Mouse (Mus musculus): Measurements from ENCODE around the gene Mapk8. TPM values are rescaled to one million over a fixed set of nuclear protein-coding genes. Genes with fewer than 3 reads are reported as not detected.

Gene Mapk8
- total RNA-seq, 2 experiments from 2014 or later = 26.4 to 27.6 TPM

GRCm38 (mm10) chr14:33348146-33348545 lies 98.8 kb downstream of the Mapk8 start:
- no peak for DNase-seq

DNA sequence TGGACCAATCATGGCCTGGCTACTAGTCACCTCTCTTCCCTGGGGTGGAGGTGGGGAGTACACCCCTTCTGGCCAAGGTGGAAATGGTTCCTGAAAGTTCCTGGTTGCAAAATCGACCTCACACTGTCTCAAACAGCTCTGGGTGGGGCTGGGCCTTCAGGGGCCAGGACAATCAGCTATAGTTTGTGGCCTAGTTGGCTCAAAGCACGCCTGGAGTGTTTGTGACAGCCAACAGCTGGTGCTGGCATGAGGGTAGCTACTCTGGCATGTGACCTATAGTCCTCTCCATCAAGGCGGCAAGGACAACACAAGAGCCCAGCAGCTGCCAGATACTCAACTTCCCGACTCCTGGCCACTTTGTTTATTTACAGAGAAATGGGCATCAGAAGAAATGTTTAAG lies 99.2 kb downstream of the Mapk8 start:
- no peak for DNase-seq

- DNase-seq = no peak
These were observed 100.4 kb downstream of the Mapk8 start for GRCm38 (mm10) chr14:33346546-33346945.

DNA sequence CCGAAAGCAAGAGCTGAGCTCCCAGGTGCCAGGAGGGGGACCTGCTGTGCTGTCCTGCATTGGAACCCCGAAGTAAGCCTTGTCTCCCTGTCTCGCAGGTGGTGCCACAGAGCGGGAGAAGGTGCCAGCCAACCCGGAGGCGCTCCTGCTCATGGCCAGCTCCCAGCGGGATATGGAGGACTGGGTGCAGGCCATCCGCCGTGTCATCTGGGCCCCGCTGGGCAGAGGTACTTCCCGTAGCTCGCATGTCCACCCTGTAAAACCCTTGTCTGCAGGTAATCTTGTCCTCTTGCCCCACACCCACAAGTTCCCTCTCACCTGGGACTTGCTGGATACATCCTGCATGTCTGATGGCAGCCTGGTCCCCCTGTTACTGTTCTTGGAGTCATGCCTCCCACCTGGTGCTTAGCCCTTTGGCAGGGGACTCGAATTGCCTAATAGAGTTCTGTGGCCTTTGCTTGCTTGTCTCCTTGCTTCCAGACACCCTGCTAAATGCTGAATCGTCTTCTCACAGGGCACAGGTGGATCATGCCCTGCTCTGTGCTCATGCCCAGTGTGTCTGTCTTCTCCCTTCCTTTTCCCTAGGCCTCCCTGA lies 103.7 kb downstream of the Mapk8 start:
- DNase-seq = no peak

- DNase-seq = no peak
These were observed 108.3 kb downstream of the Mapk8 start for GRCm38 (mm10) chr14:33338684-33339083.

DNA sequence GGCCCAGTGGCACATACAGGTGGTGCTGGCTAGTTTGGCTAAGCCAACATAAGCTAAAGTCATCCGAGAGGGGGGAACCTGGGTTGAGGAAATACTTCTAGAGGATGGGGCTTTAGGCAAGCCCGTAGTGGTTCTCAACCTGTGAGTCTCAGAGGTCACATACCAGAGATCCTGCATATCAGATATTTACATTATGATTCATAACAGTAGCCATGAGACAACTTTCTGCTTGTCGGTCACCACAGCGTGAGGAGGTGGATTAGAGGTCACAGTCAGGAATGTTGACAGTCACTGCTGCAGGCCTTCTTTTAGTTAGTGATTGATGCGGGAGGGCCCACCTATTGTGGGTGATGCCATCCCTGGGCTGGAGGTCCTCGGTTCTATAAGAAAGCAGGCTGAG lies 111.2 kb downstream of the Mapk8 start:
- DNase-seq = no peak

DNA sequence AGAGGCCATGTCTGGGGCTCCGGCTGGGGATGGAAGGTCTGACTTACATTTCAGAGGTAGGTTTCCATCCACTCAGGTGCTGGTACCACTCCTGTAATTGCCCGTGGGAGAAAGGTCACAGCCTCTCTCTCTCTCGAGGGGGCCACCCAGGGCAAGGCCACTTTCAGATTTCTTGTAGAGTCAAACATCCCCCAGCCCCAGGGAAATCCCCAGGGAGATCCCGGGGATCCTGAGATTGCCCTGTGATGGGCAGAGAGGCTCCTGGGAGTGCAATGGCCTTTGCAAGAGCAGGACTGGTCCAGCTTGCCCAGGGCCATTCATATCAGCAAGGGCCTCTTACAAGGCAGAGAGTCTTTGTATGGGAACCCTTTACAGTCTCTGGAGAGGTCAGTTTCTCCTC lies 112.6 kb downstream of the Mapk8 start:
- no peak for DNase-seq

DNA sequence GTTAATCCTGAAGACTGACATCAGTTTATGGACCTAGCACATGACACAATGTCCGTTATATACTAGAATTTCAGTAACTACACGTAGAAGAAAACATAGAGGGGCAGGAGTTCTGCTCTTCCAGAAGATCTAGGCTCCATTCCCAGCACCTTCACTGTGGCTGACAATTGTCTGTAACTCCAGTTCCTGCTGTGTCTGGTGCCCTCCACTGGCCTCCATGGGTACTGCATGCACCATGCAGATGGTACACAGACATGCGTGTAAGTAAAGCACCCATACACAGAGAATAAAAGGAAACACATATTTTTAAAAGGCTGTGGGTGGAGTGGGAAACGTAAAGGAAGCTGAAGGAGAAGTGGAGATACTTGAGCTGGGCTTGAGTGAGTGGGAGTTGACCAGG lies 113.1 kb downstream of the Mapk8 start:
- DNase-seq = no peak

GRCm38 (mm10) chr14:33331627-33332026 lies 115.3 kb downstream of the Mapk8 start:
- DNase-seq = no peak

DNA sequence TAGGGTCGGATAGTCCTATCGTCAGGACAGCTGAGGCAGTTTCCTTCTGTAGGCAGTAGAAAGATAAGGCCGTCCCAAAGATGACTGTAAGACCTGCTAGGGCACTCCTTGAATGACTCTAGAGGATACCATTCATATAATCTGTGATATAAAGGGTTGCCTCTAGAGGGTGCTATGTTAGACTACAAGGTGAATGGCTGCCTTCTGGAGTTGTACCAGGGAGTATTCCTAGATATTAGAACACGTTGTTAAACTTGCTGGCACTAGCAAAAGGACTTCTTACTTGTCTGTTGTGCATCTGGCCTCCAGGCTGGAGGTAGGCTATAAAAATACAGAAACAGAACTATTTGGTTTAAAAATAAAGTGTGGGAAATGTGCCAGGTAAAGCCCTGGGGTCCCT lies 116.0 kb downstream of the Mapk8 start:
- no peak for DNase-seq

DNA sequence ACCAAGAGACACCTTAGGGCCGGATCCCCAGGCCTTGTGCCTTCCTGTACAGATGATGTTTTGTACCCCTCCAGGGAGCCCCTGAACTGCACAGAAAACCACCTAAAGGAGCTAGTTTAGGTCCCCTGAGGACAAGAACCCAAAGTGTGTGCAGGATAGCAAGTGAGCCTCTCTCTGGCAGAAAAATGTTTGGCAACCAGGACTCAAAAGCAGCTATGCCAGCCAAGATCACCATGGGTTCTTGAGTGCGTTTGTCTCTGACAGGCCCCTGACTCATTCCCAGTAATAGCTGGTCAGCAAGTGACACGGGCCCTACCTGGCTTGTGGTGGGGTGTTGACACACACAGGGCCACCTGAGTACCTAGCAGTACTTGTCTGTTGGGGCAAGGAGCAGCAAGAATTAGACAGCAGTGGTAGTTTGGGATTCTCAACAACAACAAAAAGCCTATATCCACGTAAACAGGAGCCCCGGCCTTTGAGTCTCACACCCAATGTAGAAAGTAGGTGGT lies 117.6 kb downstream of the Mapk8 start:
- no peak for DNase-seq

GRCm38 (mm10) chr14:33328369-33328768 lies 118.6 kb downstream of the Mapk8 start:
- no peak for DNase-seq

Other genes with a start within 250 kb of the Mapk8 start
- 1 to 10 TPM; 1.0 to 1.1 TPM for gene Arhgap22, start 233.1 kb downstream of the Mapk8 start, total RNA-seq (2021)
- not detected for gene Frmpd2, start 24.5 kb upstream of the Mapk8 start, total RNA-seq (2021)
- gene Ptpn20, start 142.0 kb upstream of the Mapk8 start, total RNA-seq (2021) = not detected

All from gastrocnemius, postnatal 25 days (tissue).